Mouse (Mus musculus) lung, postnatal 0 days (tissue): ENCODE data around the gene Gnai2. TPM values are rescaled to one million over a fixed set of nuclear protein-coding genes. Genes with fewer than 3 reads are reported as not detected.
A peak's percentile ranks its signal among the peaks of the same experiment; 100 is the strongest.

ENCODE experiments used
- ATAC-seq: fragments of 200-750 bp; cut with Nextera tagmentation; 2 replicates; pipeline ENCODE4 v1.8.0; 2017; ENCODE audit warnings: moderate library complexity
- DNase-seq: peaks from one replicate; pipeline ENCODE4 v3.0.0-alpha.2; 2016; ENCODE audit warnings: low spot score
- H3K27ac ChIP-seq: fragments of 300-500 bp; sonication (generic); 2 replicates; pipeline ENCODE4 v1.5.1; 2014; ENCODE audit warnings: antibody characterized with exemption, mild to moderate bottlenecking, low read length, mixed read lengths
- H3K27me3 ChIP-seq: fragments of 300-500 bp; sonication (generic); replicated peaks from 2 replicates; pipeline ENCODE4 v1.6.1; 2014; ENCODE audit warnings: low read length, mixed read lengths; ENCODE audit not compliant: insufficient read depth
- H3K36me3 ChIP-seq: fragments of 300-500 bp; sonication (generic); 2 replicates; pipeline ENCODE4 v1.6.1; 2014; ENCODE audit warnings: low read length, mixed read lengths; ENCODE audit not compliant: insufficient read depth
- H3K4me1 ChIP-seq: fragments of 300-500 bp; sonication (generic); 2 replicates; pipeline ENCODE4 v1.6.1; 2014; ENCODE audit warnings: antibody characterized with exemption, low read depth, low read length, mixed read lengths; ENCODE audit not compliant: insufficient read depth
- H3K4me2 ChIP-seq: fragments of 300-500 bp; sonication (generic); replicated peaks from 2 replicates; pipeline ENCODE4 v1.6.1; 2014; ENCODE audit warnings: low read depth, mild to moderate bottlenecking, low read length, moderate library complexity, mixed read lengths
- H3K4me3 ChIP-seq: fragments of 300-500 bp; sonication (generic); 2 replicates; pipeline ENCODE4 v1.5.1; 2014; ENCODE audit warnings: low read depth, low read length
- H3K9ac ChIP-seq: fragments of 300-500 bp; sonication (generic); replicated peaks from 2 replicates; pipeline ENCODE4 v1.6.1; 2014; ENCODE audit warnings: low read depth, mild to moderate bottlenecking
- H3K9me3 ChIP-seq: fragments of 300-500 bp; sonication (generic); 2 replicates; pipeline ENCODE4 v1.6.1; 2016; ENCODE audit warnings: low read length, mixed read lengths
- CTCF ChIP-seq: IDR thresholded peaks from 2 replicates; pipeline ENCODE4 v1.5.1; 2016; ENCODE audit warnings: antibody characterized with exemption, mild to moderate bottlenecking
- EP300 ChIP-seq: IDR thresholded peaks from 2 replicates; pipeline ENCODE4 v1.6.1; 2016; ENCODE audit warnings: antibody characterized with exemption, mild to moderate bottlenecking, control low read depth
- WGBS: fragments of 180-500 bp; shearing (Covaris S2); extraction: QIAGEN DNeasy Blood & Tissue Kit; methylation state at CpG from one replicate; pipeline ENCODE4 v1.1.7; 2014; 5-methylcytosine and 5-hydroxymethylcytosine counted together
- polyA plus RNA-seq: library from polyadenylated mRNA; unstranded; fragments of >200 nt; fragmentation: Nextera tagmentation; extraction: Ambion mirVana; gene quantifications from 2 replicates; pipeline ENCODE4 v1.2.1, GENCODE M21; 2015

Gnai2 gene
- polyA plus RNA-seq, 1 experiment from 2014 or later, result 414 TPM

GRCm38 (mm10) chr9:107608741-107609432 is 26.3 kb downstream of the Gnai2 start, which contains the start of gene Sema3b:
TSS of gene Sema3b (minus strand) at chr9:107609229.
- H3K27ac ChIP-seq, result peak within 1 kb of the TSS; percentile 91
- 38% methylated on average over 12 of the region's 12 CpGs for WGBS
- no peaks in the 10 kb centered on the region for H3K27me3 ChIP-seq
- no peaks in the 10 kb centered on the region for H3K9me3 ChIP-seq
- no peak within 1 kb of the TSS for H3K9ac ChIP-seq
- no peaks in the 10 kb centered on the region for H3K36me3 ChIP-seq
- H3K4me1 ChIP-seq, result peaks cover 18% of the 10 kb centered on the region
- DNase-seq (peak; percentile 82), ATAC-seq (peak; percentile 27)
- H3K4me3 ChIP-seq, result no peak within 1 kb of the TSS
- peak within 1 kb of the TSS; percentile 44 for H3K4me2 ChIP-seq
- no peak for TF ChIP-seq EP300
- no peak for TF ChIP-seq CTCF

GRCm38 (mm10) chr9:107607653-107608245 is 27.4 kb downstream of the Gnai2 start:
- Histone ChIP-seq H3K36me3 (no peaks in the 10 kb centered on the region), H3K4me2 (peak overlapping the region; percentile 44), H3K4me3 (no peak overlapping the region), H3K9ac (peak overlapping the region; percentile 26; the same call in 1 of the 2 replicates), H3K27ac (peak overlapping the region; percentile 91), H3K27me3 (no peaks in the 10 kb centered on the region), H3K4me1 (peaks cover 15% of the 10 kb centered on the region), H3K9me3 (no peaks in the 10 kb centered on the region)
- peak; percentile 68 for DNase-seq
- ATAC-seq, result peak; percentile 8
- TF ChIP-seq CTCF (no peak; the same call in 1 of the 2 replicates), EP300 (peak; percentile 37; the same call in 1 of the 2 replicates)
- WGBS, result 38% methylated on average over 9 of the region's 9 CpGs

GRCm38 (mm10) chr9:107607036-107607435 is 28.1 kb downstream of the Gnai2 start:
- Histone ChIP-seq H3K9ac (0 out of 2 replicates have a peak overlapping the region, but pooled peaks have one; percentile 26), H3K4me3 (peak overlapping the region; percentile 19), H3K4me2 (peak overlapping the region; percentile 44), H3K9me3 (no peaks in the 10 kb centered on the region), H3K4me1 (peaks cover 15% of the 10 kb centered on the region), H3K36me3 (no peaks in the 10 kb centered on the region), H3K27me3 (no peaks in the 10 kb centered on the region), H3K27ac (peak overlapping the region; percentile 91)
- no peak for DNase-seq
- no peak for ATAC-seq
- TF ChIP-seq EP300 (no peak), CTCF (no peak)
- 63% methylated on average over 2 of the region's 2 CpGs for WGBS

GRCm38 (mm10) chr9:107606591-107606990 is 28.6 kb downstream of the Gnai2 start:
- no peaks in the 10 kb centered on the region for H3K36me3 ChIP-seq
- peak overlapping the region; percentile 44 for H3K4me2 ChIP-seq
- no peaks in the 10 kb centered on the region for H3K27me3 ChIP-seq
- TF ChIP-seq CTCF, result no peak
- no peak for TF ChIP-seq EP300
- no peaks in the 10 kb centered on the region for H3K9me3 ChIP-seq
- peak overlapping the region; percentile 19 for H3K4me3 ChIP-seq
- ATAC-seq, result peak; percentile 18; the same call in 1 of the 2 replicates
- 26% methylated on average over 9 of the region's 9 CpGs for WGBS
- H3K9ac ChIP-seq, result 0 out of 2 replicates have a peak overlapping the region, but pooled peaks have one; percentile 26
- H3K4me1 ChIP-seq, result peaks cover 10% of the 10 kb centered on the region
- peak overlapping the region; percentile 91 for H3K27ac ChIP-seq
- no peak for DNase-seq

- no peaks in the 10 kb centered on the region; the same call in 1 of the 2 replicates for H3K4me1 ChIP-seq
- ATAC-seq, result peak; percentile 58
These were observed 30.0 kb downstream of the Gnai2 start for GRCm38 (mm10) chr9:107605041-107605661.

GRCm38 (mm10) chr9:107603251-107603650 is 31.9 kb downstream of the Gnai2 start:
- Histone ChIP-seq H3K36me3 (no peaks in the 10 kb centered on the region), H3K27me3 (no peaks in the 10 kb centered on the region), H3K27ac (no peak overlapping the region), H3K9me3 (no peaks in the 10 kb centered on the region), H3K4me1 (no peaks in the 10 kb centered on the region), H3K4me2 (no peak overlapping the region), H3K4me3 (no peak overlapping the region), H3K9ac (no peak overlapping the region)
- ATAC-seq, result no peak
- TF ChIP-seq EP300 (no peak), CTCF (no peak)
- no peak for DNase-seq
- WGBS, result 75% methylated on average over 6 of the region's 6 CpGs

More at GRCm38 (mm10) chr9:107605041-107605661, 30.0 kb downstream of the Gnai2 start:
- WGBS, result 30% methylated on average over 21 of the region's 23 CpGs
- no peaks in the 10 kb centered on the region for H3K9me3 ChIP-seq
- no peak overlapping the region for H3K4me3 ChIP-seq
- H3K36me3 ChIP-seq, result no peaks in the 10 kb centered on the region
- H3K9ac ChIP-seq, result 0 out of 2 replicates have a peak overlapping the region, but pooled peaks have one; percentile 12
- TF ChIP-seq CTCF (no peak), EP300 (no peak)
- H3K4me2 ChIP-seq, result peak overlapping the region; percentile 41
- peak overlapping the region; percentile 91; the same call in 1 of the 2 replicates for H3K27ac ChIP-seq
- DNase-seq, result peak; percentile 84
- H3K27me3 ChIP-seq, result no peaks in the 10 kb centered on the region
